Mouse (Mus musculus) ES-Bruce4 (cell line): ENCODE data around the gene Ptpn3.

Experiments
- CTCF ChIP-seq: IDR thresholded peaks from one replicate; pipeline ENCODE4 v1.8.1; 2011; ENCODE audit warnings: low read depth, low read length
- EP300 ChIP-seq: IDR thresholded peaks from 2 replicates; pipeline ENCODE4 v1.6.1; 2011; ENCODE audit warnings: low read depth, low read length; ENCODE audit not compliant: insufficient read depth

- TF ChIP-seq CTCF, result no peak
- peak; percentile 53; the same call in 1 of the 2 replicates for TF ChIP-seq EP300
Measured at GRCm38 (mm10) chr4:57232439-57232838, 69.2 kb downstream of the Ptpn3 start.
